Mouse (Mus musculus): ENCODE measurements around the gene Nt5c2.

Nt5c2 gene

DNA sequence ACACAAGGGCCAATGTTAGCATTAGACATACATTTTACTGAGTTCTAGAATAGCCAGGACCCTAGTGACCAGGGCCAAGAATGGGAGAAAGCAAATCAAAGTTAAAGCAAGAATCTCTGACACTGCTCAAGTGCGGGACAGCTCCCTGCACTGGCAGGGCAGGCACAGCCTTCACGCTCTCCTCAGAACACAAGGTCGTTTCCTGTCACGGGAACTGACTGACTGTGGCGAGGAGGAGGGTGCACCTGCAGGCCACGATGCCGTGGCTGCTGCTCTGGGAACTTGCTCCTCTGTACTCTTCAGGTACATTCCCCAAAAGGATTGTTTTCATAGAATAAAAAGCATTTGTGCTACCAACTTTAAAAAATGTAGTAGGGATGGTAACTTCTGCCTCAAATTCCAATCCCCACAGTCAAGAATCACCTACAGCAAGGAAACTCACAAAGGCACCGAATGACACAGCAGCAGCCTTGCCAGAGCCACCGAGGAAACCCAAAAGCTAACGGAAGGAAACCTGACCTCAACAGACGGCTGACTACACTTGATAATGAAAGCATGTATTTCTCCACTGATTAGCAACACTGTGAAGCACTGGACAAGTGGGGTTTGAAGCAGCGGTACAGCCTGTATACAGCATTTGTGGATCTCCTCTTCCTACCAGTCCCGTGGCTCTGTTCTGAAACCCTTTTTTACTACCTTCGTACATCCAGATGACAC is 127.0 kb downstream of the Nt5c2 start:
- no peak for ATAC-seq (ENCODE audit: low TSS enrichment)

DNA sequence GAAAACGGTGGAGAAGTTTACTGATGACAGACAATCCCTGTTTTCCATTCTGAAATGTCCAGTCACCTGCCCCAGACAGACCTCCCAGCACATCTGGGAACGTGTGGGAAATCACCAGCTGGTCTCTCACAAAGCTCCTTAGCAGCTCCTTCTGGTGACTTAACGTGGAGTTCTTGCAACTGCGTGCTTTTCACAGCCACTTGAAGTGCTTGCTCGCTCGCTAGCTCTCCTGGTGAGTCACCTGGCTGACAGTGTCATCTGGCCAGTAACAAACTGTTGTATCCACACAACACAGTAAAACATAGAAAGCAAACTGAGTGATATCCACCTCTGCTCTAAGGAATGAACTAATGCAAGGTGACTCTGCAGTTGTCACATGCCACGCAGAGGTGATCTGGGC is 128.1 kb downstream of the Nt5c2 start:
- no peak for ATAC-seq (ENCODE audit: low TSS enrichment)

DNA sequence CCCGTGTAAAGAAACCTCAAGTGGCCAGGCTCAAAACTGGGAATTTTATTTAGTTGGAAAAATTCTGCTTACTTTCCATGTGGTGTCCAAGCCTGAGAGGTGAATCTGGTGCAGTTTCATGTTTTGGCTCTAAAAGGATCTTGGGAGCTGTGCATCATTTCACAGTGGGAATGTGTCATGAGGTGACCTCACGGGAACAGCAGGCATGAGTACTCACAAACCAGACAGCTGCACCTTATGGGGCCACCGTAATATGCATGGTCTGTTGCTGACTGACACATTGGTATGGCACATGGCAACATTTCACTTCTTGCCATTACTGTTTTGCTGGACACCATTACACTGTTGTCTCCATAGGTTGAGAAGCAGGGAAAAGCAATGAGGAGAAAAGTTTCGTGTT is 129.6 kb downstream of the Nt5c2 start:
- ATAC-seq (ENCODE audit: low TSS enrichment), result no peak

DNA sequence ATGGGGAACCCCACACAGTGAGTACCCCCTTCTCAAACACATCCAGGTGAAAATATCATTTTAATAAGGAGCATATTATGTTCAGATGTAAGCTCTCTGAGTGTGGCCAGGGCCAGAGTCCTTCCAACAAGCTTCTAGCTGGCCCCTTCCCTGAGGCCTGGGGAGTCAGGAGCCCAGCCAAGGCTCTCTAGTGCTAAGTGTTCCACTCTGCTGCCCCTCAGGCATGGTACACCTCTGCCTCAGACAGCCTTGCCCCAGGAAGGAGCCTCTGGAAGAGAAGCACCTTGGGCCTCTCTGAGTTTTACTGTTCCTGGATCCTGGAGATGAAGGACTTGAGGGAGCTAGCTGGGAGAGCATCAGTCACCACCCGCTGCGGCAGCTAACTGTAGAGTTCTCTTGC is 135.1 kb downstream of the Nt5c2 start:
- no peak for ATAC-seq (ENCODE audit: low TSS enrichment)

DNA sequence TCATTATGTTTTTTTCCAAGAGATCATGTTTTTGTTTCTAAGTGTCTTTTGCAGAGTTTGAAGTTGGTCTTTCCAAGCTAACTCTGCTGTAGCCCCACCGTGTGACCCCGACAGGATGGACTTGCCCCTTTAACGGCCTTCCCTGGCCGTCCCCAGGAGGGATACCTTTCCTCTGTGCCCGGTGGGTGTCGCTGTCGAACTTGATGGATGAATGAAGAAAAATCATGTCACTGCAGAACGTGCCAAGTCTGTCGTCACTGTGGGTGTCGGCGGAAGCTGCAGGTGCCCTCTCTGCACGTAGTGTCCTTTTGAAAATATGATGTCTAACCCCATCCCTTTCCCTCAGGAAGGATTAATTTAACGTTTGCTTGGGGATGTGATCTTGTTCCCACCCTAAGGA is 136.6 kb downstream of the Nt5c2 start:
- no peak for ATAC-seq (ENCODE audit: low TSS enrichment)

DNA sequence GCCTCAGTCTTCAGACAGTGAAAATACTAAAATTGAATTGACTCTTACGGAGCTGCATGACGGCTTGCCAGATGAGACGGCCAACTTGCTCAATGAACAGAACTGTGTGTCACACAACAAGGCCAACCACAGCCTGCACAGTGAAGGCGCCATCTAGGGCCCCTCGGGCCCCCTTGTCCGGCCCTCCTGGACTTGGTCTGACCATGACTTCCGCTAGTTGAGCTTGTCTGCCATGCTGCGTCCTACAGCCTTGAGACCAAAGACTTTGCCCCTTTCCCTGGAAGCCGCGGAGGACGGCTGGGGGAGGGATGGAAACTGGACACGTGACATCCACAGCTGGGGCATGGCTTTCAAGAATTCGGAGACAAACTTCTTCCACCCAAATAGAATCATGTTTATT is 137.1 kb downstream of the Nt5c2 start:
- no peak for ATAC-seq (ENCODE audit: low TSS enrichment)

DNA sequence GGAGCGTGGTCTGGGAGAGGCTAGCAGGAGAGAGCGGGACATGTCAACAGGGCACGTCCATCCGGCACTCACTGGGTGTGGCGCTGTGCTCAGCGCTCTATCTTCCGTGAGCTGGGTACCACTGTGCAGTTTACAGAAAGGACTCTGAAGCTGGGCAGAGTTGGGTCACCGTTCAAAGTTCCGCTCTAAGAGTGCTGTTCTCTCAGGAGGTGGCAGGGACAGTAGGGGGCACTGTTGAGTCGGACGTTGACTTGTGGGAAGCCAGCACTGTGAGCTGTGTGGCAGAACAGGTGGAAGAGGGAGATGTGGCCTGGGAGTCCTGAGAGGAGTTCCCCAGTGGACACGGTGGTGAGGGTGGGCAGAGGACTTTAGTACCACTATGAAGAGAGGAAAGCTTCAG is 139.2 kb downstream of the Nt5c2 start:
- peak; percentile 62 for ATAC-seq (ENCODE audit: low TSS enrichment)

DNA sequence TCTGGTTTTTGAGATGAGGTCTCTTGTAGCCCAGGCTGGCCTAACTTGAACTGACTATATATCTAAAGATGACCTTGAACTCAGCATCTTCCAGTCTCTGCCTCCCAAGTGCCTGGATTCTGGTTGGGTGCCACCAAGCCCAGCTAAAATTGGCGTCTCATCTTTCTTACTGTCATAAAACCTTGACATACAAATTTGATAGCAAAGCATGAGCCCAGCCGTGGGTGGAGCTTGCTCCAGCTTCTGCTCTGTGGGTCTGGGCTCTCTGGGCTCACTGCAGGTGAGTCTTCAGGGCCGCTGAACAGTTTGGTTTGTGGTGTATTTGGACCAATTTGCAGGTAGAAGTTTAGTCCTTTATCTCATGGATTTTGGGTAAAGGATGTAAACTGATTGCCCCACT is 141.0 kb downstream of the Nt5c2 start:
- no peak for ATAC-seq (ENCODE audit: low TSS enrichment)

DNA sequence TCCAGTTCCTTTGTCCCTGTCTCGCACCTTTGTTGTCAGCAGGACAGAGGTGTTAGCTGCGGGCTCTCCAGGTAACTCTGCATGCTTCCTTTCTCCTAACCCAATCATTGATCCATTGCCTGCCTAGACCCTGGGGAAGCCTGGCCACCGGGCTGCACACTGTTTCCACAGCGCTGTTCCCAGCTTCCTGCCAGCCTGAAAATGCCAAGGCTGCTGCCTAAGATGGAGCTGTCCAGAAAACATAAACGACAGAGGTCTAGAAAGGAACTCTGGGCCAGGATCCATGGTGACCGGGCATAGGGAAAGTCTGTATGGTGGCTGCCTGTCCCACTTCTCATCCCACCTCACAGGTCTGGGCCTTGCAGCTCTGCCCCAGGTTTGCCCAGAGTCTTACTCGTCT is 143.3 kb downstream of the Nt5c2 start:
- ATAC-seq (ENCODE audit: low TSS enrichment), result no peak

DNA sequence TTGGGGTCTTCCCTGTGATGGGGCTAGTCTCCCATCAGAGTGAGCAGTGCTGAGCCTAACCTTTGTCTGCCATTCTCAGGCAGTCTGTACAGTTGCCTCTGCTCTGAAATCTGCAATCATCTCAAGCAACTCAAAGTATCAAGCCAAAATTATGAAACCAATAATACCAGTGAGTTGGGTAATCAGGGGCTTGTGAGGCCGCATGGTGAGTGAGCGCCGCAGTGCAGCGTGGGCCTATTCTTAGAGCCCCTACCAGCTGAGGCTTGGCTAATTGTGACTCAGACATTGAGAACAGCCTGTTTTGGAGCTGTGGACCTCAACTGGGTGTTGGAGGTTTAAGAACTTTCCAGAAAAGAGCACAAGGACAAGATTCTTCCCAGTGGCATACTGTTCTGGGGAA is 143.9 kb downstream of the Nt5c2 start:
- peak; percentile 45 for ATAC-seq (ENCODE audit: low TSS enrichment)

DNA sequence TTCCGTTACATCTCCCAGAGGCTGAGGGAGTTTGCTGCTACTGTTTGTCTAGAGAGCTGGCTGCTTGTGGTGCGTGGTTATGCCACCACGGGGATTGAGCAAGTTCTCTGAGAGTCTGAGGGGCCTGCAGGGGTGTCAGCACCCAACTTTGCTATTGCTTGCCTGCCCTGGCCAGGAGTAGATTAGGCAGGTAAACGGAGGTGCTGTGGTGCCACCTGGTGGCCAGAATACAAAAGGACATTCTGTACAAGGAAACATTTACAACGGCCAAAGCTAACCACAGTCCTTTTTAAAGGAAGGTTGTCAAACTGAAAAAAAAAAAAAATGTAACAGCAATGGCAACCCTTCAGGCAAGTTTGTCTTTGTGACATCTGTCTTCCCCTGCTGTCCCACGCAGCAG is 145.4 kb downstream of the Nt5c2 start:
- ATAC-seq (ENCODE audit: low TSS enrichment), result peak; percentile 69

DNA sequence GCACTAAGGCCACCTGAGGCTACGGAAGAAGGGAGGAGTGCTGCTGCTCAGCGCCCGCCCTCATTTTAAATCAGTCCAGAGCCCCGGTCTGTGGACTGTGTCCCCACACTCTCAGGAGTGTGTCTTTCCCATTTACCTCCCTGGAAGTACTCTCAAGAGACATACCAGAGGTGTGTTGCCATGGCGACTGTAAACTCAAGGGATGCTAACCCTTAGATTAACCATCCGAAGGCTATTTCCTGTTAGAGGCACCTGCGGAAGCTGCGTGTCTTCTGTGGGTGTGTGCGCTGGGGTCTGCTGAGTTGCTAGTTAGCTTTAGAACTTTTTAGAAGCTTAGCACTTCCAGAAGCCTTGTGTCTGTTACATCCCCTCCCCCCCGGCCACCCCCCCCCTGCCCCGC is 145.9 kb downstream of the Nt5c2 start:
- ATAC-seq (ENCODE audit: low TSS enrichment), result no peak

DNA sequence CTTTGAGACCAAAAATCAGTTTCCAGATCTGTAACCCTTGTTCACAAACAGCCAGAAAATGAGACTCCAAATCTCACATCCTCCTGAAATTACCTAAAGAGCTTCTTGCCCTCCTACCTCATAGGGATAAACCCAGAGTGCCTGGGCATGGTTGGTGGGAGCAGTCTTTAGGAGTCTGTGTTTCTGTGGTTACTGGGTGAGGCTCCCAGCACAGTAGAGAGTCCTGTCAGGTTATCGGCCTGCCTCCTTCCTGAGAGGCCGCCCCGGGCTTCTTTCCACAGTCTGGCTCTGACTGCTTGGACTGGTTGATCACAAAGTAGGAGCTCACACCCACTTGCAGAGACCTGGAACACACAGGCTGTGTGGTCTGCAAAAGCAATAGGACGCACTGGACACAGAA is 149.6 kb downstream of the Nt5c2 start:
- ATAC-seq (ENCODE audit: low TSS enrichment), result no peak

DNA sequence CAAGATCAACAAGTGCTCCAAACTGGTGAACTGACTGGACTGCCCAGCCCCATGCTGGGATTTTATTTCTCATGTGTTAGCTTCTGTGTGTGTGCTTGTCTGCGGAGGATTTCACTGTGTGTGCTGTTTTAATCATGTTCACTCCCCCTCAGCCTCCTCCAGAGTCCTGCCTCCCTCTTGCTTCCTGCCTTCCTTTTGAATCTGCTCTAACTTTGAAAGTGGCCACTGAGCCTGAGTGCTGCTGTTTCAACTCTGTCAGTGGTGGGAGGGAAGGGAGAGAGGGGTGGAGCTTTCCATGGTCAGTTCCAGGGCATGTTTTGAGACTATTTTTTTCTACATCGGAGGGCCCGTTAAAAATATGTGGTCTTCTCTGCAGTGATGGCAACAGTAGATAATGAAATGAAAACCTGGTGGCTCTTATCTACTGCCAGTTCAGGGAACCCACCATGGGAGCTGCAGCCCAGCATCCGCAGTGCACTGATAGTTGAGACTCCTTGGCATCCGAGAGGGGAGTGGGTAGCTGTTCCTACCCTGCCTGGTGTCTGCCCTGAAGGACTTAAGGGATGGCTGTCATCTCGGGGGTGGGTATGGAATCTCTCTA is 150.1 kb downstream of the Nt5c2 start:
- ATAC-seq (ENCODE audit: low TSS enrichment), result no peak

DNA sequence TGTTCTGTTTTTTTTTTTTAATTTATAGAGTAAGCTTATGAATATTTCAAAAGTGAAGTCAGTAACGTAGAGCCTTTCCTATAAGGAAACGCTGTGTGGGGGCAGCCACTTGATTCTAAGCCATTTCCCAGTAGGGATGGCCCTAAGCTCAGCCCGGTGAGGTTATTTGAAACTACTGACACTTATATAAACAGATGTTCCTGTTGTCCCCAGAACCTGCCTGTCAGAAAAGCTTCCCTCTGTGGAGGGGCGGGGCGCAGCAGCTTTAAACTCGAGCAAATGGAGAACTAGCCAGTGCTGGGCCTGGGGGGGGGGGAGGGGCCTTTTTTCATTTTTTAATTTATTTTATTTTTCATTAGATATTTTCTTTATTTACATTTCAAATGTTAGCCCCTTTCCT is 150.9 kb downstream of the Nt5c2 start:
- ATAC-seq (ENCODE audit: low TSS enrichment), result no peak

DNA sequence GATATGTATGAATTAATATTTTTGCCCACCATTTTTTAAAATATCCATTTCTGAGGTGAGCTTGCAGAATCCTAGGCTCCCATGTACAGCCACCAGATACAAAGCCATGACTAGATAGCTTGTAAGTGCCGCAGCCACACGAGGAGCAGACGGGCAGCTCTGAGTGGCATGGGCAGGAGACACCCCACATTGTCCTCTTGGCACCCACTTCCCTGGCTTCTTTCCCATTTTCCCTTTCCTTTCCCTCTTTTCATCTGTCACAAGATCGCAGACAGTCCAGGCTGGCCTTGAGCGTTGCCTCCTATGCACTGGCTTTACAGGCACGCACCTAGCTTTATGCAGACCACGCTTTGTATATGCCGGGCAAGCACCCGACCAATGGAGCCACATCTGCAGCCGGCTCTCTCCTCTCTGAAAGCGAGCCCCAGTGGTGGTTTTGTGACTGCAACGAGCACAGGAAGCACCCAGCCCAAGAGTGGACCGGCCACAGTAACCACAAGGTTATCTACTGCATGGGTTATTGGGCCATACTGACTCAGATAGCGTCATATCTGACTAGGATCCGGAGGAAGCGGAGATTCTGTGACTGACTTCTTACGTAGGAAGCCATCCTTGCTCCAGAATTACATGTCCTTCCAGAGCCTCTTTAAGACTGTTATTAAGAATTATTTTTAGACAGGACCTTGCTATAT is 151.6 kb downstream of the Nt5c2 start:
- ATAC-seq (ENCODE audit: low TSS enrichment), result no peak

DNA sequence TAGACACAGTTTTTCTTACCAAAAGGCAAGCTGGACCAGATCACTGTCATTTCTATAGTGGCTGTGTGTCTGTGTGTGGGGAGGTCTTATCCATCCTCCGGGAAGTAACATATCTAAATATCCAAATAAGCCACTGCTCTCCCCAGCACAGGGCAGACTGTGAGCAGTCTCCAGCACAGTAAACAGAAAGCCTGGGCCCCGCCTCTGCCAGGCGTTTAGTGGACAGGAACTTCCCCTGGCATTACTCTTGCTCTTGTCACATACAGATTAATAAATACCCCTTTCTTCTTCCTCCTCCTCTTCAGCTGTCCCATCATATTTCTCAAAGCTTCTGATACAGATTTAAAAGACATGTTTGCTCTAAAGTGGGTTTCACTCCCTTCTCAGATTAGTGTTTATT is 152.4 kb downstream of the Nt5c2 start:
- ATAC-seq (ENCODE audit: low TSS enrichment), result no peak

DNA sequence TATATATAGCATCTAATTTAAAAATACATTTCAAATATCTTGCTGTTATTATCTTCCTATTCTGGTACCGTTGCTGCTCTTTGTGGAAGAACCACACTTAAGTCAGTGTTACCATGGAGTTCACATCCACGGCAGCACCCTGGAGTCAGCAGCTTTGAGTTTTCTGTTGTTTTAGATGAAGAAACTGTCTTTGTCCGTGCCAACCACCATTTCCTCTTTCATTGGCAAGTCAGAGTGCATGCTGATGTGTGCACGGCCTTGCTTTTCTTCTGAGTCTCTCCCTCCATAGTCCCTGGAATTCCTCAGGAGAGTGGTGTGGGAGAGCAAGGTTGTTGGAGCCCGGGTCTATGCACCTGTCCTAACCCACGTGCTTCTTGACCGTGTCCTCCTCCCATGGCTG is 156.8 kb downstream of the Nt5c2 start:
- no peak for ATAC-seq (ENCODE audit: low TSS enrichment)

DNA sequence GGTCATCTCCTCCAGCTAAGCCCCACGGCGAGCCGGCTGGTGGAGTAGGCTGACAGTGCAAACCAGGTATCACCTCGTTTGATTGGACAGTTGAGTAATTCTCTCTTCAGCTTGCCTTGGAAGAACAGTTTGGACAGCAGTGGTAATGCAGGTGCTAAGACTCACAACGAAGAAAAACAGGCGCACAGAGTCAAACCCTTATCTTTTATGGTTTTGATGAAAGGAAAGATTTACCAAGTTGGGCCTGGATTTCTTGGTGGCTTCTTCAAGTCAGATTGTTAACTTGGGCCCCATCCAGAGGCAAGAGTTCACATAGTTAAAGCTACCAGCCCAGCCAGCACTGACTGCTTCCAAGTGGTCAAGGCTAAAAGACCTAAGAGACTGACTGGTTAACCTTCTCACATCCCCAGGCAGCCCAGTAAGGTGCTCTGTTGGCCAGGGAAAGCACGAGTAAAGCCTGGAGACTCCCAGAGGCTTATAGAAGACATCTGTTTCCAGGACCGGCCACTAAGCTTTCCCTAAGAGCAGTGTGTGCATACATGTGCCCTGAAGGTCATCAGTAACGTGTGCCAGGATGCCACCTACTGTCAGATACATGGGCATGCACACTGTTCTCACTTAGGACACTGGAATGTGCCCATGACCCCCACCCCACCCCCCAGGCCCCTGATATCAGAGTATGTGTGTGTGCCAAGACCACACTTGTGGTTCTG is 157.5 kb downstream of the Nt5c2 start:
- ATAC-seq (ENCODE audit: low TSS enrichment), result no peak

DNA sequence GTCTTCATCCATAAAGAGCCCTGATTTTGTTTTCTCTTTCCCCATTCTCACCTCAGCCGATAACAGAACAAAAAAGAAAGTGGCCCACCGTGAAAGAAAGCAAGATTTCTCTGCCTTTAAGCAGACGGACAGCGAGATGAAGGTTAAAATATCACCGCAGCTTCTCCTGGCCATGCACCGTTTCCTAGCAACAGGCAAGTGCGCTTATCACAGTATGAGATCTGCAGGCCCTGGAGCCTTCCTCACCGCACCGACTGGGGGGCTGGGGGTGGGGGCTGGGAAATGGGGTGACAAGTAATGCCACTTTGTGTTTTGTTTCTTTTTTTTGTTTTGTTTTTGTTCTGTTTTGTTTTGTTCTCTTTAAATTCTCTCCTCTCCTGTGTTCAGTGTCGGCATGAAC is 158.2 kb downstream of the Nt5c2 start:
- ATAC-seq (ENCODE audit: low TSS enrichment), result no peak

DNA sequence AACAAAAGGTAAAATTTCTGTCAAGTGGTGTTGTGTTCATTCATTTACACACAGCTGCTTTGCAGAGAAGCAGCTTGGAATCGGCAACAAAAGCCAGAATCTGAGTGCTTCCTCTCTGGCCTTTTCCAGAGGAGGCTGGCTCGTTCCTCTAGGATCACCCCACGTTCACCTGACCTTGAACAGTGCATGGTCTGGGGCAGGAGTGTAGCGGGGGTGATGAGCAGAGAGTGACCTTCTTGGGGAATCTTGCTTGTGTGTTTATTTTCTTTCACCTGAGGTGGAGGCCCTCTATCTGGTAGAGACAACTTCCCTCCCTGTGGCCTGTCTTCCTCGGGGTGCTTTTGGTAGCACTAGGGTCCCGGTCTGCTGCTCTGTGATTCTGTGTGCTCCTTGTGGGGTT is 158.7 kb downstream of the Nt5c2 start:
- no peak for ATAC-seq (ENCODE audit: low TSS enrichment)

DNA sequence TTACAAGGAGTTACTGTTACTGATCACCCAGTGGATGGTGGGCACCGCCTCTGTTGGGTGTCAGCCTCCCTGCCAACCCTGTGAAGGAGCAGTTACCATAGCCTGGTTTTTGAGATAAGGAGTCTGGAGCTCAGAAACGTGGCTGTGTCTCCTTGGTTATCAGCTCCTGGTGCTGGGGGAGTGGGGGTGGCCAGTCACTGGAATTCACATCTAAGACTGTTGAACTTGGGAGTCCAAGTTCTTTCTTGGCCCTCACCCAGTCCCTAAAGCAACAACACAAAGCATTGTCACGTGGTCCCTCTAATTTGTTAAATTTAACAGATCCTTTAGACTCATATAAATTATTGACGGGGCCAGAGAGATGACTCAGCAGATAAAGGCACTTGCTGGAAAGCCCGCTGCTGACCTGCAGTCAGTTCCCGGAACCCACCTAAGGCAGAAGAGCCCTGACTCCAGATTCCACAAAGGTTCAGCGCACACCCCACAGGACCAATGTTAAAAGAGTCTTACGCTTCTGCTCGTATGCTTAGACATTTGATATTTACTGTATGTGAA is 165.4 kb downstream of the Nt5c2 start:
- ATAC-seq (ENCODE audit: low TSS enrichment), result no peak

Data from frontal cortex, adult (tissue).